Mouse (Mus musculus): ENCODE results near the gene Foxj3.

GRCm38 (mm10) chr4:119635686-119636085, 98.9 kb downstream of the Foxj3 start:
- no peak for TF ChIP-seq CTCF (IDR thresholded peaks at IDR 0.05; ENCODE audit: control insufficient read depth, insufficient read depth, insufficient read length)
- no peak for TF ChIP-seq CEBPB (IDR thresholded peaks at IDR 0.05; ENCODE audit: low read depth)

All from C2C12 (cell line).